Mouse (Mus musculus) E14TG2a.4 (cell line): ENCODE measurements at regions not wholly inside any gene's neighbourhood (a gene's known extent, or its start where the extent isn't known, plus 50 kb on each side); places are given as distances from the start of the nearest gene placed in this dataset.
"Not testable (repeated sequence)": the region's sequence is repeated elsewhere in the genome, so short reads cannot be mapped to it uniquely, and the experiment has no call there.

Experiments used
- H3K27me3 ChIP-seq: 2 replicates; pipeline ENCODE4 v1.6.1; 2014; ENCODE audit warnings: low read length, control low read depth; ENCODE audit not compliant: insufficient read depth
- H3K36me3 ChIP-seq: 2 replicates; pipeline ENCODE4 v1.6.1; 2014; ENCODE audit warnings: low read length, control low read depth; ENCODE audit not compliant: insufficient read depth
- H3K4me1 ChIP-seq: replicated peaks from 2 replicates; pipeline ENCODE4 v1.6.1; 2014; ENCODE audit warnings: low read depth, low read length, control low read depth
- H3K4me3 ChIP-seq: replicated peaks from 2 replicates; pipeline ENCODE4 v1.5.1; 2014; ENCODE audit warnings: mild to moderate bottlenecking, low read length
- H3K9me3 ChIP-seq: 2 replicates; pipeline ENCODE4 v1.6.1; 2014; ENCODE audit warnings: low read length, control low read depth
- CTCF ChIP-seq: conservative IDR thresholded peaks from 2 replicates; pipeline ENCODE4 v1.5.1; 2014; ENCODE audit warnings: low read length
- NANOG ChIP-seq: IDR thresholded peaks from 2 replicates; pipeline ENCODE4 v1.6.1; 2014; ENCODE audit warnings: borderline replicate concordance, low read length, mixed read lengths
- POU5F1 ChIP-seq: IDR thresholded peaks from 2 replicates; pipeline ENCODE4 v1.6.1; 2014; ENCODE audit warnings: low read length, borderline replicate concordance

- TF ChIP-seq POU5F1 (no peak), NANOG (no peak), CTCF (no peak)
- no peaks in the 10 kb centered on the region for H3K36me3 ChIP-seq
- H3K4me3 ChIP-seq: no peak overlapping the region
- no peaks in the 10 kb centered on the region for H3K4me1 ChIP-seq
- H3K9me3 ChIP-seq: no peaks in the 10 kb centered on the region
- no peaks in the 10 kb centered on the region for H3K27me3 ChIP-seq
Observed at GRCm38 (mm10) chr14:33691690-33692089, 102.7 kb downstream of the Ptpn20 start.

- no peak overlapping the region for H3K4me3 ChIP-seq
- TF ChIP-seq CTCF (no peak), POU5F1 (no peak), NANOG (no peak)
Observed at GRCm38 (mm10) chr14:33694224-33694623, 105.2 kb downstream of the Ptpn20 start.

GRCm38 (mm10) chr14:33695362-33695982 lies 106.5 kb downstream of the Ptpn20 start:
- H3K4me1 ChIP-seq: no peaks in the 10 kb centered on the region
- H3K27me3 ChIP-seq: no peaks in the 10 kb centered on the region
- H3K4me3 ChIP-seq: no peak overlapping the region
- H3K9me3 ChIP-seq: no peaks in the 10 kb centered on the region
- TF ChIP-seq NANOG (no peak), CTCF (peak; percentile 77)
- no peaks in the 10 kb centered on the region for H3K36me3 ChIP-seq

More at GRCm38 (mm10) chr14:33694224-33694623, 105.2 kb downstream of the Ptpn20 start:
- no peaks in the 10 kb centered on the region for H3K27me3 ChIP-seq
- H3K36me3 ChIP-seq: no peaks in the 10 kb centered on the region
- H3K9me3 ChIP-seq: no peaks in the 10 kb centered on the region
- H3K4me1 ChIP-seq: no peaks in the 10 kb centered on the region

- H3K36me3 ChIP-seq: no peaks in the 10 kb centered on the region
Observed at GRCm38 (mm10) chr14:33696817-33697216, 107.8 kb downstream of the Ptpn20 start.

GRCm38 (mm10) chr14:33699777-33700438 lies 110.9 kb downstream of the Ptpn20 start:
- no peaks in the 10 kb centered on the region for H3K4me1 ChIP-seq
- H3K36me3 ChIP-seq: no peaks in the 10 kb centered on the region
- H3K4me3 ChIP-seq: no peak overlapping the region
- no peaks in the 10 kb centered on the region for H3K9me3 ChIP-seq
- H3K27me3 ChIP-seq: no peaks in the 10 kb centered on the region
- TF ChIP-seq POU5F1 (no peak), NANOG (no peak), CTCF (no peak)

More at GRCm38 (mm10) chr14:33696817-33697216, 107.8 kb downstream of the Ptpn20 start:
- TF ChIP-seq CTCF: no peak
- TF ChIP-seq POU5F1: no peak
- no peak for TF ChIP-seq NANOG
- Histone ChIP-seq H3K9me3 (no peaks in the 10 kb centered on the region), H3K4me3 (no peak overlapping the region), H3K4me1 (no peaks in the 10 kb centered on the region), H3K27me3 (no peaks in the 10 kb centered on the region)

GRCm38 (mm10) chr14:33707661-33708297 lies 118.8 kb downstream of the Ptpn20 start:
- TF ChIP-seq POU5F1: no peak
- TF ChIP-seq CTCF: no peak
- no peak for TF ChIP-seq NANOG
- no peaks in the 10 kb centered on the region for H3K36me3 ChIP-seq
- H3K4me3 ChIP-seq: no peak overlapping the region
- H3K27me3 ChIP-seq: no peaks in the 10 kb centered on the region
- peaks cover 22% of the 10 kb centered on the region for H3K9me3 ChIP-seq
- no peaks in the 10 kb centered on the region for H3K4me1 ChIP-seq

GRCm38 (mm10) chr14:33708298-33708665 lies 119.3 kb downstream of the Ptpn20 start:
- Histone ChIP-seq H3K4me1 (no peaks in the 10 kb centered on the region), H3K27me3 (no peaks in the 10 kb centered on the region), H3K36me3 (no peaks in the 10 kb centered on the region), H3K9me3 (peaks cover 27% of the 10 kb centered on the region), H3K4me3 (no peak overlapping the region)
- no peak for TF ChIP-seq CTCF
- TF ChIP-seq POU5F1: no peak
- TF ChIP-seq NANOG: no peak

- no peak for TF ChIP-seq CTCF
- no peak for TF ChIP-seq POU5F1
- TF ChIP-seq NANOG: no peak
- Histone ChIP-seq H3K36me3 (no peaks in the 10 kb centered on the region), H3K27me3 (no peaks in the 10 kb centered on the region), H3K4me3 (no peak overlapping the region), H3K4me1 (no peaks in the 10 kb centered on the region), H3K9me3 (peaks cover 31% of the 10 kb centered on the region)
Observed at GRCm38 (mm10) chr14:33712458-33712857, 123.5 kb downstream of the Ptpn20 start.

GRCm38 (mm10) chr14:33719651-33720050 lies 130.6 kb downstream of the Ptpn20 start:
- H3K9me3 ChIP-seq: peaks cover 45% of the 10 kb centered on the region
- no peaks in the 10 kb centered on the region for H3K36me3 ChIP-seq
- no peak overlapping the region for H3K4me3 ChIP-seq
- no peaks in the 10 kb centered on the region for H3K4me1 ChIP-seq
- TF ChIP-seq CTCF: no peak
- TF ChIP-seq POU5F1: no peak
- TF ChIP-seq NANOG: no peak
- H3K27me3 ChIP-seq: no peaks in the 10 kb centered on the region

GRCm38 (mm10) chr14:33722379-33723145 lies 133.6 kb downstream of the Ptpn20 start:
- H3K4me3 ChIP-seq, H3K4me1 ChIP-seq, H3K27me3 ChIP-seq, H3K36me3 ChIP-seq: not testable (repeated sequence)
- H3K9me3 ChIP-seq: peaks cover 45% of the 10 kb centered on the region
